Mouse (Mus musculus) right cerebral cortex, postnatal 14 days (tissue): ENCODE results near the gene Cradd.
A peak's percentile ranks its signal among the peaks of the same experiment; 100 is the strongest.

Experiments used
- DNase-seq: peaks from one replicate; pipeline ENCODE4 v3.0.0; 2022

Gene Cradd

DNA sequence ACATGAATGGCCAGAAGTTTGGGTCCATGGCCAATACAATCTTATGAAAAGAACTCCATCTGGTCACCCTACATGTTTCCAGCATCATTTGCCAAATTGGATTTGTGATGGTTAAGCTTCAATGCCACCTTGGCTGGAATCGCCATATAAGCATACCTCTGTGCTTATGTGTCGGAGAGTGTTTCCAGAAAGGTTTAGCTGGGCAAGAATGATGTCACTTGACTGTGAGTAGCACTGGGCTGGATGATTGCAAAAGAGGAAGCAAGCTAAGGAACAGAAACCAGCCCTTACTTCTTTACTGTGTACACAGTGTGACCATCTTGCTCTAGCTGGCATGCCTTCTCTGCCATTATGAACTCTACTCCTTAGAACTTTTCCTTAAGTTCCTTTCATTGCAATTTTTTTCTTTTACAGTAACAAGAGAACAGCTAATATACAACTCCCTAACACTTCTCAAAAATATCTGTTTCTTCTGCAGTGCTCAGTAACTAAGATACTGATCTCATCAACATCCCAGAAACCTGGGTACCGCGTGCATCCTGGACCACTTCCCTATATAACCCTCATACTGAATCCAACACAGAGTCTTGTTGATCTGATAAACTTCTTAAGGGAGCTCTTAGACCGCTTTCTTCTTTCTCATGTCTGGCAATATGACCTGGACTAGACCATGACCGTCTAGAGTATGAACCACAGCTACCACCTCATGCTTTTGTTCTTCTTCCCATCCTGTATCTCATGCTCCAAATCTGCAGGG, 172.7 kb downstream of the Cradd start:
- DNase-seq: no peak

DNA sequence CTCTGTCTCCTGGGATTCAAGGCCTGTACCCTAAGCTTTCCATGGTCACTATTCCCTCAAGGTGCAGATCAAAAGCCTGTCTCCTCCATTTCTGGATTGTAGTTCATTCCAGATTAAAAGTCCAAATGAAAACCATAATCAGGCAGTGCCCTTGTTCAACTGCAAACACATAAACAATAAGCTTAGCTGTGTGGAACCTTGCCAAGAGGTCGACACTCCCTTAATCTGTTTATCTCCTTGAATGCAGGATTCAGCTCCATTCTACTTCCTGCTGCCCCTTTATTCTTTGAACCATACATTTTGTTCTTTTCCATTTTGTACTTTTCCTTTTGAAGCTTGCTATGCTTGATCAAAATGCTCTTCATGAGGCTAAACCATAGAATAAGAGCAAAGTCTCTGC, 174.3 kb downstream of the Cradd start:
- no peak for DNase-seq

GRCm38 (mm10) chr10:95148641-95149040, 175.3 kb downstream of the Cradd start:
- no peak for DNase-seq

DNA sequence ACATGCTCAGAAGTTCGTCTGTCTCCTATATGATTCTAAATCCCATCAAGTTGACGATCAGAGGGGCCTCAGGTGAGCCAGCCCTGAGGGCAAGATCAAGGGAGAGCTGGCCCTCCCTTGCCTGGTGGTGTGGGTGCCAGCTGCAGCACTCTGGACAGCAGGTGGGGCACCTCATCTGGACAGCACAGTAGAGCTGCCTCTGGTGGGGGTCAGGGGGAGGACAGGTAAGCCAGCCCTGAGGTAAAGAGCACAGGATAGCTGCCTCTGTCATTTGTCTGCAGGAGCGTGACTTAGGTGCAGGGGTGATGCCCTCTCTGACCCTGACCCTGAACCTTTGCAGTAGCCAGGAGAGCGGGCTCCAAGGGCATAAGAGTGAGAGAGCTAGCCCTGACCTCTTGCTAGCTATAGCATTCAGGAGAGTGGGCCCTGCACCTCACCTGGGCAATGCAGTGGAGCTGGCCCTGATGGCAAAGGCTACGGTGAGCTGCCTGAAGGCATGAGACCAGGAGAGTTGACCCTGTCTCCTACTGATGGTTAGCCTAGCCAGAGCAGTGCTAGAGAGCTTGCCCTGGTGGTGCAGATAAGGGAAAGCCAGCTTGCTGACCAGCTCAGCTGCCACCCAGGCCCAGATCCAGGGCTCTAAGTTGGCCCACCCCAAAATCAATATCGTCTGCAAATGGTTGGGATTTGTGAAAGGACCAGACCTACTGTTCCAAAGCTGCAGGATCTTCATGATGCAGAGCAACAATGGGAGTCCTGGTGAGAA, 176.6 kb downstream of the Cradd start:
- DNase-seq: no peak

DNA sequence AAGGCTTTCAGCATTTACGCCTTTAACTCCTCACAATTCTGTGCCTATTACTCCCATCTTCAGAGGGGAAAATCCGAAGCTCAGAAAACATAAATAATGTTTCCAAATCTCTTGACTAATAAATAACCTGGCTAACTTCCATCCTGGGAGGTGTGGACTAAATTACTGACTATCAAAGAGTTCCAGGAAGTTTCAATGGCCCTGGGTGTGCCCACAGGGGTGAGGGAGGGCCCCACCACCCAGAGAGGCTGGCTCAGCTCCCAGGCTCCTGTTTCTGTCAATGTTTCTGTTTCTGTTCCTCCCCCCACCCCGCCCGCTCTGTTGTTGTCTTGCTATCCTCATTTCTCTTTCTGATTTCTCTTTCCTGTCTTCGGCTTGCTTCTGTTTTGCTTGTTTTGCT, 177.4 kb downstream of the Cradd start:
- DNase-seq: no peak

- DNase-seq: no peak
Observed at GRCm38 (mm10) chr10:95145204-95145926, 178.6 kb downstream of the Cradd start.

- no peak for DNase-seq
Observed at GRCm38 (mm10) chr10:95144414-95145130, 179.4 kb downstream of the Cradd start.

DNA sequence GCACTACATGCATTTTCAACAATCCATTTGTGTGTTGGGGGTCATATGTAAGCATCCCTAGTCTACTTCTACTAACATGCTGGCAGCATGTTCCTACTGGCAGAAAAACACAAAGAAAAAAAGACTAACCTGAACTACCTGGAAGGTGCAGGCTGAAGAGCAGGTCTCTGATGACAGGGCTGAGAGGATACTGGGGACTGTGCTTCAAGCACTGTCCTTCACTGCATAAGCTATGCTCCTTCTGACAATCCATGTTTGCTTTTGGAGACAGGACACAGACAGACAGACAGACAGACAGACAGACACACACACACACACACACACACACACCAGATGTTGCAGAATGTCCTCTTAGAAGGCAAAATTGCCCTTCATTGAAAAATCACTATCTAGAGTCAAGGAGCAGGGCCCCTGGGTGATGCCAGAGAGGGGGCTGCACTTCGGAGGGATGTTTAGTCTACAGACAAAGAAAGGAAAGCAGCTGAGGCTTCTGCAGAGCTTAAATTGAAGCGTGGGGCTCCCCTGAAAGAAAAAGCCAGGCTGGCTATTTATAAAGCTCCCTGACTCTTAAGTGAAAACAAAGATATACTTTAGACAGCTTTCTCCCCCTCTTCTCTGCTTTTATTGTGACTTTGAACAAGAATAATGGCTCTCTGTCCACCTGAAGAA, 180.4 kb downstream of the Cradd start:
- no peak for DNase-seq

GRCm38 (mm10) chr10:95142844-95143435, 181.0 kb downstream of the Cradd start:
- DNase-seq: peak; percentile 61

DNA sequence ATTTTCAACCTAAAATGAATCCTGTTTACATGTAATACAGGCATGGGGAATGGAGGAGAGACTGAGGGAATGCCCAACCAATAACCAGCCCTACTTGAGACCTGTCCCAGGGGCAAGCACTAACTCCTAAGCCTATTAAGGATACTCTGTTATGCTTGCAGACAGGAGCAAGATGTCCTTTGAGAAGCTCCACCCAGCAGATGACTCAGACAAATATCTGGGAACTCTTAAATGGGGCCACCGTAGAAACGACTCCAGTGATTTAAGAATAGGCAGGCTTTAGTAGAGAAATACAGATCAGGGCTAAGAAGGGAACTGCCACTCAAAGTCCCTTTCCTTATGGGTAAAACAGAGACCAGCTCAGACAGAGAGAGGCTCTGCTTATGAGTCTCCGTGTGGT, 182.9 kb downstream of the Cradd start:
- no peak for DNase-seq

- no peak for DNase-seq
Observed at GRCm38 (mm10) chr10:95140191-95140590, 183.7 kb downstream of the Cradd start.

DNA sequence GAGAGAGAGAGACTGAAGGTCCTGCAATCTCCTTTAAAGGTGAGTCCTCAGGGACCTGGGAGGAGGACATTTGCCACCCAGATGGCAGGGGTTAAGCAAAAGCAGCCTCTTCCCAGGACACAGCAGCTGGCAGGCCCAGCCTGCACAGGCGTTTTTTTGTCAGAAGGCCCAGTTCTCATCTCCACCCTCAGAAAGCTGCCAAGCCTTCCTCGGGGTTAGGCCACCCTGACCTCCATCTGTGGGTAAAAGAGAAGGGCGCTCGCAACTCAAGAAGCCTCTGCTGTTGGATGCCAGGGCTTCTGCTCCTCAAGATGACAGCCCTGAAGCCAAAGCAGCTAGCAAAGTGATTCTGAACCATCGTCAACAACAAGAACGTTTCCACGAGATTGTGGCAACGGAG, 184.3 kb downstream of the Cradd start:
- no peak for DNase-seq

- DNase-seq: no peak
Observed at GRCm38 (mm10) chr10:95133057-95133456, 190.9 kb downstream of the Cradd start.
